Mouse (Mus musculus): ENCODE results near the gene Mast4.

DNA sequence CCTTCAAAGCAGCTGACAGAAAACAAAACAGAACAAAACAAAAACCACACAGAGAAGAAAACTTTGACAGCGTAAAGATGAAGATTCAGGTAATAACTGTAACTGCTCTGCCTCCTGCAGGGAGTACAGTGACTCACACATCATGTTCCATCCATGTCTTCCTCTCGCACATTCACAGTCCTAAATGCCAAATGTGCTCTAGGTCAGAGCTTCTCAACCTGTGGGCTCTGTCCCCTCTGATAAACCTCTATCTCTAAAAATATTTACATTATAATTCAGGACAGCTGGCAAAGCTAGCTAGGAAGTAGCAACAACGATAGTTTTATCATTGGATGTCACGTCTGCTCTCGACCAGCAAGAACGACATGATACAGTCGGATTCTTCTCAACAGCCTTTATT is 517.6 kb downstream of the Mast4 start:
- TF ChIP-seq POLR2A (IDR thresholded peaks at IDR 0.05; ENCODE audit: low read depth, low read length): no peak
- no peak for TF ChIP-seq CTCF (IDR thresholded peaks at IDR 0.05; ENCODE audit: extremely low read depth, insufficient read depth, insufficient read length, insufficient replicate concordance)

All from spleen, adult 2 months (tissue).